Mouse (Mus musculus) brain, embryonic 14.5 days (tissue): Measurements from ENCODE around the gene Stt3b.

Experiments
- CTCF ChIP-seq: fragments of 200-500 bp; IDR thresholded peaks from 2 replicates; pipeline ENCODE4 v1.5.1; 2012; ENCODE audit warnings: inconsistent platforms, mild to moderate bottlenecking, moderate library complexity, borderline replicate concordance; ENCODE audit not compliant: insufficient read depth, insufficient read length; ENCODE audit errors: extremely low read depth
- POLR2A ChIP-seq: fragments of 200-500 bp; IDR thresholded peaks from 2 replicates; pipeline ENCODE4 v1.6.1; 2012; ENCODE audit warnings: mild to moderate bottlenecking, inconsistent platforms, borderline replicate concordance; ENCODE audit not compliant: poor library complexity, insufficient read depth, insufficient read length, severe bottlenecking; ENCODE audit errors: extremely low read depth

- TF ChIP-seq CTCF (no peak), POLR2A (no peak)
Observed at GRCm38 (mm10) chr9:115287774-115288434, 22.3 kb downstream of the Stt3b start.
